Mouse (Mus musculus): ENCODE data around the gene Hs3st5. TPM values are rescaled to one million over a fixed set of nuclear protein-coding genes. Genes with fewer than 3 reads are reported as not detected.
"Not testable (repeated sequence)": the region's sequence is repeated elsewhere in the genome, so short reads cannot be mapped to it uniquely, and the experiment has no call there.

Gene Hs3st5
- polyA plus RNA-seq, 1 experiment from 2014 or later, result 4.1 TPM

GRCm38 (mm10) chr10:36546622-36547021, 40.0 kb downstream of the Hs3st5 start:
- no peaks in the 10 kb centered on the region for H3K36me3 ChIP-seq (ENCODE audit: control insufficient read depth, insufficient read depth, low read length)
- no peaks in the 10 kb centered on the region for H3K27me3 ChIP-seq (replicated peaks; ENCODE audit: control insufficient read depth, insufficient read depth, low read length)
- H3K4me3 ChIP-seq (ENCODE audit: low read depth, low read length), result no peak overlapping the region
- H3K9ac ChIP-seq (ENCODE audit: low read depth, low read length), result no peak overlapping the region
- H3K4me2 ChIP-seq (ENCODE audit: low read depth, low read length), result no peak overlapping the region
- no peak for ATAC-seq (ENCODE audit: low read depth)
- no peaks in the 10 kb centered on the region for H3K4me1 ChIP-seq (ENCODE audit: control insufficient read depth, insufficient read depth, low read length)
- peak; percentile 67 for DNase-seq (ENCODE audit: low spot score)
- 12% methylated on average over 2 of the region's 2 CpGs for WGBS
- H3K9me3 ChIP-seq (ENCODE audit: control insufficient read depth, low read length), result no peaks in the 10 kb centered on the region
- H3K27ac ChIP-seq (replicated peaks; ENCODE audit: low read depth, low read length), result no peak overlapping the region

DNA sequence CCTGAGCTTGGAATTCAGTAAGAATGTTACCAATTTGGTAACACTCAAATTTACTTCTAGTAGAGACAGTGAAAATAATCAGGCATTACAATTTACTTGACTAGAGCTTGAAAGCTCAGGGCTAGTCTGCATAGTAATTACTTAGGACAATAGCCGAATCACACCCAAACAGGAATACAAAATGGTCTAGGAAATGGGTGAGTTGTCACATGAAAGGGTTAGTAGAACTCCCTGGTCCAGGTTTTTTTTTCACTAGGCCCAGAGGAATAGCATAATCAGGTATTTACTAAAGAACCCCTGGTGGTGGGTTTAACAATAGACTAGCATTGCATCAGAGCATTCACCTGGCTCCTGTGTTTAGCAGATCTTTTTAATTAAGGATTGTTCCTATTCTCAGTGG, 41.1 kb downstream of the Hs3st5 start:
- H3K4me3 ChIP-seq (ENCODE audit: low read depth, low read length); H3K4me2 ChIP-seq (ENCODE audit: low read depth, low read length); H3K27ac ChIP-seq (replicated peaks; ENCODE audit: low read depth, low read length); H3K9ac ChIP-seq (ENCODE audit: low read depth, low read length); H3K36me3 ChIP-seq (ENCODE audit: control insufficient read depth, insufficient read depth, low read length); H3K9me3 ChIP-seq (ENCODE audit: control insufficient read depth, low read length); H3K27me3 ChIP-seq (replicated peaks; ENCODE audit: control insufficient read depth, insufficient read depth, low read length); DNase-seq (ENCODE audit: low spot score); ATAC-seq (ENCODE audit: low read depth); H3K4me1 ChIP-seq (ENCODE audit: control insufficient read depth, insufficient read depth, low read length): not testable (repeated sequence)
- 75% methylated on average over 1 of the region's 1 CpGs for WGBS

GRCm38 (mm10) chr10:36554057-36554456, 47.4 kb downstream of the Hs3st5 start:
- ATAC-seq (ENCODE audit: low read depth) (no peak), DNase-seq (ENCODE audit: low spot score) (no peak)

DNA sequence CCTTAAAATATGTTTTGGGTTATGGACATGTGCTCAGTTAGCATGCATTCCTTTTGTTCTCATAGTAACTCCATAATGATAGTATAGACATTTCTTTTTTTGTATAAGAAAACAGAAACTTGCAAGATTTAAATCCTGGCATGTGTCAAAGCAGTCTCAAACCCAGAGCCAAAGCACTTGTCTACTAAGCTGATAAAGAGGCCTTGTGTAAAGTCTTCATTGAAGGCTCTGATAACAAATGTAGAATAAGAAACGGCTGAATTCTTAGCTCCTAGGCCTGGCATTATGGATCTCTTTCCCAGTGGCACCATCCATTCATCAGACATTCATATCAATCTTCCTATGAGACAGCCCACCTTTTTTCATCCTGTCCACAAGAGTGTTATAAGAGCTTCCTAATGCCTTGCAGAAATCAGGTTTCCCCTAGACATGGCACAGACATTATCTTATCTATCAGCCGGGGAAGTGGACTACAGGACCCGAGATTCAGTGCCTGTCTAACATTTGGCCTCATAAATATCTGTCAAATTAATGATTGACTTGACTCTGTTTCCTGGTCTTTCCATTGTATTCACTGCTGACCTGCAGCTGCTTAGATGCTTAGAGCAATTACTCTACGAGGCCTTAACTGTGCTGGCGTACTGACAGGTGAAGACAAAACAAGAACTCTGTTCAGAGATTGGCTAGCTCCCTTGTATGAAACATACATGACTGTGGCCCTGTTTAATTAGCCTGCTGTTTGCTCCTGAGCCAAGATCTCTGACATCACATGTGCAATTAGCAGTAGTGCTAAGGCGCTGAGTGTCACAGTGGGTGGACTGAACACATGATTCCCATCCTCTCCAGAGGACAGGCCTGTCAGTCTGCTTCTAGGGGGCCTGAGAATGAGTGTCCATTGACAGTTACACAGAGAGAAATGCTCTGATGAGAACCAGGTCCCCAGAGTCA, 48.6 kb downstream of the Hs3st5 start:
- no peak overlapping the region for H3K4me2 ChIP-seq (ENCODE audit: low read depth, low read length)
- WGBS, result 71% methylated on average over 6 of the region's 6 CpGs
- H3K9ac ChIP-seq (ENCODE audit: low read depth, low read length), result no peak overlapping the region
- no peak overlapping the region for H3K27ac ChIP-seq (replicated peaks; ENCODE audit: low read depth, low read length)
- no peak for DNase-seq (ENCODE audit: low spot score)
- no peaks in the 10 kb centered on the region for H3K36me3 ChIP-seq (ENCODE audit: control insufficient read depth, insufficient read depth, low read length)
- ATAC-seq (ENCODE audit: low read depth), result 0 out of 2 replicates have a peak, but pooled peaks have one; percentile 30
- no peak overlapping the region for H3K4me3 ChIP-seq (ENCODE audit: low read depth, low read length)
- H3K4me1 ChIP-seq (ENCODE audit: control insufficient read depth, insufficient read depth, low read length), result no peaks in the 10 kb centered on the region
- H3K27me3 ChIP-seq (replicated peaks; ENCODE audit: control insufficient read depth, insufficient read depth, low read length), result no peaks in the 10 kb centered on the region
- no peaks in the 10 kb centered on the region for H3K9me3 ChIP-seq (ENCODE audit: control insufficient read depth, low read length)

More at GRCm38 (mm10) chr10:36554057-36554456, 47.4 kb downstream of the Hs3st5 start:
- Histone ChIP-seq H3K36me3 (ENCODE audit: control insufficient read depth, insufficient read depth, low read length) (no peaks in the 10 kb centered on the region), H3K4me3 (ENCODE audit: low read depth, low read length) (no peak overlapping the region), H3K4me2 (ENCODE audit: low read depth, low read length) (no peak overlapping the region), H3K4me1 (ENCODE audit: control insufficient read depth, insufficient read depth, low read length) (no peaks in the 10 kb centered on the region), H3K27me3 (replicated peaks; ENCODE audit: control insufficient read depth, insufficient read depth, low read length) (no peaks in the 10 kb centered on the region), H3K9ac (ENCODE audit: low read depth, low read length) (no peak overlapping the region), H3K27ac (replicated peaks; ENCODE audit: low read depth, low read length) (no peak overlapping the region), H3K9me3 (ENCODE audit: control insufficient read depth, low read length) (no peaks in the 10 kb centered on the region)
- 57% methylated on average over 4 of the region's 4 CpGs for WGBS

GRCm38 (mm10) chr10:36556128-36556527, 49.5 kb downstream of the Hs3st5 start:
- Histone ChIP-seq H3K27me3 (replicated peaks; ENCODE audit: control insufficient read depth, insufficient read depth, low read length) (no peaks in the 10 kb centered on the region), H3K9me3 (ENCODE audit: control insufficient read depth, low read length) (no peaks in the 10 kb centered on the region), H3K4me3 (ENCODE audit: low read depth, low read length) (no peak overlapping the region), H3K36me3 (ENCODE audit: control insufficient read depth, insufficient read depth, low read length) (no peaks in the 10 kb centered on the region), H3K4me1 (ENCODE audit: control insufficient read depth, insufficient read depth, low read length) (no peaks in the 10 kb centered on the region), H3K4me2 (ENCODE audit: low read depth, low read length) (no peak overlapping the region), H3K27ac (replicated peaks; ENCODE audit: low read depth, low read length) (no peak overlapping the region), H3K9ac (ENCODE audit: low read depth, low read length) (no peak overlapping the region)
- ATAC-seq (ENCODE audit: low read depth), result no peak
- 78% methylated on average over 2 of the region's 2 CpGs for WGBS
- no peak for DNase-seq (ENCODE audit: low spot score)

DNA sequence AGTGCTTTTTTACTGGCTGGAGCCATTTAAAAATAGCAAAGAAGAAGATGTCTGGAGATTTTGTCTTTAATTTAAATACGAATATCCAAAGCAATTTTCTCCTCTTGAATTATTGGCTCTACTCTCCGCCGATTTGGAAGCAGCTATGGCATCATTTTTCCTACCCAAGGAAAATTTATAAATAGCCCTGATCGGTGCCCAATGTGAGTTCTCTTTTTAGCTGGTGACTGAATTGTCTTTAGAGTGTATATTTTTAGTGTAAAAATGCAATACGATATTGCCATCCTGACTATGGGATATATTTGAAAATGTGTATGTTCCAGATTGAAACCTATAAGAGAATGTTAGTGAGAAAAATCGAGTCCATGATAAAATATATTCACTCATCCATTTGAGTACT, 51.1 kb downstream of the Hs3st5 start:
- Histone ChIP-seq H3K4me2 (ENCODE audit: low read depth, low read length) (no peak overlapping the region), H3K36me3 (ENCODE audit: control insufficient read depth, insufficient read depth, low read length) (no peaks in the 10 kb centered on the region), H3K9ac (ENCODE audit: low read depth, low read length) (no peak overlapping the region), H3K9me3 (ENCODE audit: control insufficient read depth, low read length) (no peaks in the 10 kb centered on the region), H3K4me3 (ENCODE audit: low read depth, low read length) (no peak overlapping the region), H3K27me3 (replicated peaks; ENCODE audit: control insufficient read depth, insufficient read depth, low read length) (no peaks in the 10 kb centered on the region), H3K4me1 (ENCODE audit: control insufficient read depth, insufficient read depth, low read length) (no peaks in the 10 kb centered on the region), H3K27ac (replicated peaks; ENCODE audit: low read depth, low read length) (no peak overlapping the region)
- DNase-seq (ENCODE audit: low spot score) (no peak), ATAC-seq (ENCODE audit: low read depth) (no peak)
- 80% methylated on average over 6 of the region's 6 CpGs for WGBS

- WGBS, result 83% methylated on average over 5 of the region's 5 CpGs
- Histone ChIP-seq H3K4me1 (ENCODE audit: control insufficient read depth, insufficient read depth, low read length) (no peaks in the 10 kb centered on the region), H3K27me3 (replicated peaks; ENCODE audit: control insufficient read depth, insufficient read depth, low read length) (no peaks in the 10 kb centered on the region), H3K27ac (replicated peaks; ENCODE audit: low read depth, low read length) (no peak overlapping the region), H3K36me3 (ENCODE audit: control insufficient read depth, insufficient read depth, low read length) (no peaks in the 10 kb centered on the region), H3K4me2 (ENCODE audit: low read depth, low read length) (no peak overlapping the region), H3K4me3 (ENCODE audit: low read depth, low read length) (no peak overlapping the region), H3K9ac (ENCODE audit: low read depth, low read length) (no peak overlapping the region), H3K9me3 (ENCODE audit: control insufficient read depth, low read length) (no peaks in the 10 kb centered on the region)
- no peak for ATAC-seq (ENCODE audit: low read depth)
- no peak for DNase-seq (ENCODE audit: low spot score)
Measured at GRCm38 (mm10) chr10:36558736-36559135, 52.1 kb downstream of the Hs3st5 start.

DNA sequence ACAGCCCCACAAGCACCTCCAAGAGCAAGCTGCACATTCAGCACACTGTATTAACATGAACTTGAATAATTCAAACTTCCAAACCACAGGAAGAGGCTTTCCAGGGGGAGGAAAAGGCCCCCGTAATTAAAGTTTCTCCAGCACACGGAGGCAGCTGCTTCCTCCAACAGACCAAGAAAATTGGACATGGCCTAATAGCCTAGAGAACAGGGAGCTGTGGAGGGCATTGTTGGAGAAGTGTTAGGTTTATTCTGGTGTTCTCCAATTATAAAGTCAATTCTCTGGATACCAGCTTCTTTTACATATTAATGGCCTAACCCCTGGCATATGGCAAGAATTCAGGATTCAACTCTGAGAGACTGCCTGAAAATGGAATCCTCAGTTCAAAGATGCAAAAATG, 60.6 kb downstream of the Hs3st5 start:
- H3K4me2 ChIP-seq (ENCODE audit: low read depth, low read length), result no peak overlapping the region
- no peak overlapping the region for H3K27ac ChIP-seq (replicated peaks; ENCODE audit: low read depth, low read length)
- DNase-seq (ENCODE audit: low spot score), result peak; percentile 25
- H3K27me3 ChIP-seq (replicated peaks; ENCODE audit: control insufficient read depth, insufficient read depth, low read length), result no peaks in the 10 kb centered on the region
- no peaks in the 10 kb centered on the region for H3K36me3 ChIP-seq (ENCODE audit: control insufficient read depth, insufficient read depth, low read length)
- no peak overlapping the region for H3K4me3 ChIP-seq (ENCODE audit: low read depth, low read length)
- no peak overlapping the region for H3K9ac ChIP-seq (ENCODE audit: low read depth, low read length)
- no peaks in the 10 kb centered on the region for H3K4me1 ChIP-seq (ENCODE audit: control insufficient read depth, insufficient read depth, low read length)
- WGBS, result 27% methylated on average over 2 of the region's 2 CpGs
- ATAC-seq (ENCODE audit: low read depth), result no peak
- H3K9me3 ChIP-seq (ENCODE audit: control insufficient read depth, low read length), result no peaks in the 10 kb centered on the region

- ATAC-seq (ENCODE audit: low read depth), result no peak
Measured at GRCm38 (mm10) chr10:36572540-36572939, 65.9 kb downstream of the Hs3st5 start.

More at GRCm38 (mm10) chr10:36572540-36572939, 65.9 kb downstream of the Hs3st5 start:
- Histone ChIP-seq H3K9ac (ENCODE audit: low read depth, low read length) (no peak overlapping the region), H3K9me3 (ENCODE audit: control insufficient read depth, low read length) (no peaks in the 10 kb centered on the region), H3K27me3 (replicated peaks; ENCODE audit: control insufficient read depth, insufficient read depth, low read length) (no peaks in the 10 kb centered on the region), H3K27ac (replicated peaks; ENCODE audit: low read depth, low read length) (no peak overlapping the region), H3K4me2 (ENCODE audit: low read depth, low read length) (no peak overlapping the region), H3K4me3 (ENCODE audit: low read depth, low read length) (no peak overlapping the region), H3K4me1 (ENCODE audit: control insufficient read depth, insufficient read depth, low read length) (no peaks in the 10 kb centered on the region), H3K36me3 (ENCODE audit: control insufficient read depth, insufficient read depth, low read length) (no peaks in the 10 kb centered on the region)
- 55% methylated on average over 3 of the region's 3 CpGs for WGBS
- DNase-seq (ENCODE audit: low spot score), result no peak

All from embryonic facial prominence, embryonic 14.5 days (tissue).